Mouse (Mus musculus): ENCODE results near the gene Mul1. TPM values are rescaled to one million over a fixed set of nuclear protein-coding genes. Genes with fewer than 3 reads are reported as not detected.
A peak's percentile ranks its signal among the peaks of the same experiment; 100 is the strongest.

Gene Mul1
- polyA plus RNA-seq, 1 experiment from 2014 or later = 16.6 TPM

GRCm38 (mm10) chr4:138426778-138427705 lies 7.4 kb upstream of the Mul1 start:
- Histone ChIP-seq H3K9me3 (ENCODE audit: control insufficient read depth, low read length) (no peaks in the 10 kb centered on the region), H3K9ac (ENCODE audit: low read depth, low read length) (no peak overlapping the region), H3K4me3 (ENCODE audit: low read depth, low read length) (no peak overlapping the region), H3K4me2 (replicated peaks; ENCODE audit: low read depth, low read length) (0 out of 2 replicates have a peak overlapping the region, but pooled peaks have one; percentile 5), H3K27ac (ENCODE audit: low read depth, low read length) (no peak overlapping the region), H3K36me3 (ENCODE audit: control insufficient read depth, insufficient read depth, low read length) (no peaks in the 10 kb centered on the region), H3K27me3 (ENCODE audit: control insufficient read depth, insufficient read depth, low read length) (0 out of 2 replicates have a peak, but pooled peaks cover 2% of the 10 kb centered on the region), H3K4me1 (replicated peaks; ENCODE audit: control insufficient read depth, insufficient read depth, low read length) (no peaks in the 10 kb centered on the region)
- ATAC-seq (ENCODE audit: low FRiP score) (no peak), DNase-seq (ENCODE audit: low spot score) (peak; percentile 91)
- WGBS = 43% methylated on average over 22 of the region's 22 CpGs

GRCm38 (mm10) chr4:138429778-138430177 lies 4.7 kb upstream of the Mul1 start:
- Histone ChIP-seq H3K4me2 (replicated peaks; ENCODE audit: low read depth, low read length) (no peak overlapping the region), H3K27me3 (ENCODE audit: control insufficient read depth, insufficient read depth, low read length) (0 out of 2 replicates have a peak, but pooled peaks cover 2% of the 10 kb centered on the region), H3K9me3 (ENCODE audit: control insufficient read depth, low read length) (no peaks in the 10 kb centered on the region), H3K4me1 (replicated peaks; ENCODE audit: control insufficient read depth, insufficient read depth, low read length) (no peaks in the 10 kb centered on the region), H3K9ac (ENCODE audit: low read depth, low read length) (no peak overlapping the region), H3K4me3 (ENCODE audit: low read depth, low read length) (no peak overlapping the region), H3K36me3 (ENCODE audit: control insufficient read depth, insufficient read depth, low read length) (no peaks in the 10 kb centered on the region), H3K27ac (ENCODE audit: low read depth, low read length) (no peak overlapping the region)
- no peak for ATAC-seq (ENCODE audit: low FRiP score)
- WGBS = 39% methylated on average over 3 of the region's 3 CpGs
- DNase-seq (ENCODE audit: low spot score) = peak; percentile 56

- Histone ChIP-seq H3K27ac (ENCODE audit: low read depth, low read length) (no peak overlapping the region), H3K4me2 (replicated peaks; ENCODE audit: low read depth, low read length) (no peak overlapping the region), H3K9me3 (ENCODE audit: control insufficient read depth, low read length) (no peaks in the 10 kb centered on the region), H3K36me3 (ENCODE audit: control insufficient read depth, insufficient read depth, low read length) (no peaks in the 10 kb centered on the region), H3K9ac (ENCODE audit: low read depth, low read length) (no peak overlapping the region), H3K27me3 (ENCODE audit: control insufficient read depth, insufficient read depth, low read length) (0 out of 2 replicates have a peak, but pooled peaks cover 2% of the 10 kb centered on the region), H3K4me3 (ENCODE audit: low read depth, low read length) (no peak overlapping the region), H3K4me1 (replicated peaks; ENCODE audit: control insufficient read depth, insufficient read depth, low read length) (peaks cover 8% of the 10 kb centered on the region)
- no peak for DNase-seq (ENCODE audit: low spot score)
- ATAC-seq (ENCODE audit: low FRiP score) = no peak
- WGBS = 54% methylated on average over 8 of the region's 8 CpGs
Measured at GRCm38 (mm10) chr4:138431340-138431739, 3.1 kb upstream of the Mul1 start.

DNA sequence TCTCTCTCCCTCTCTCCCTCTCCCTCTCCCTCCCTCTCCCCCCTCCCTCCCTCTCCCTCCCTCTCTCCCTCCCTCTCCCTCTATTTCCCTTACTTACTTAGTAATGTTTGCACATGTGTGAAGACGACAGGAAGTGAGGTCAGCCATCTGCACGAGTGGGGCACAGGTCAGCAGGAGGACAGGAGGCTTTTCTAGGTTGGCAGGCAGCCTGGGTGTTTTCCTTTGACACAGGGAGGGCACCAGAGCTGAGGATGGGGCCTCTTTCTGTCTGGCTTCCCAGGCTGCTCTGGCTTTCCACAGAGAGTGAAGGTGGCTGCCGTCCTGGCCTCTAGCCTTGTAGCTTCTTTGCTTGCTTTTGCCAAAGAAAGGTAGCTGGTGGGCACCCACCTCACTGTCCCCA lies 5.6 kb downstream of the Mul1 start:
- DNase-seq (ENCODE audit: low spot score) (no peak), ATAC-seq (ENCODE audit: low FRiP score) (no peak)

GRCm38 (mm10) chr4:138444941-138445340 lies 10.5 kb downstream of the Mul1 start:
- Histone ChIP-seq H3K27me3 (ENCODE audit: control insufficient read depth, insufficient read depth, low read length) (no peaks in the 10 kb centered on the region), H3K4me1 (replicated peaks; ENCODE audit: control insufficient read depth, insufficient read depth, low read length) (peaks cover 7% of the 10 kb centered on the region; the same call in 1 of the 2 replicates)
- DNase-seq (ENCODE audit: low spot score) = no peak

More for the DNA sequence above, 5.6 kb downstream of the Mul1 start:
- Histone ChIP-seq H3K36me3 (ENCODE audit: control insufficient read depth, insufficient read depth, low read length) (peaks cover 18% of the 10 kb centered on the region), H3K4me2 (replicated peaks; ENCODE audit: low read depth, low read length) (no peak overlapping the region), H3K27ac (ENCODE audit: low read depth, low read length) (no peak overlapping the region), H3K27me3 (ENCODE audit: control insufficient read depth, insufficient read depth, low read length) (no peaks in the 10 kb centered on the region), H3K4me3 (ENCODE audit: low read depth, low read length) (no peak overlapping the region), H3K4me1 (replicated peaks; ENCODE audit: control insufficient read depth, insufficient read depth, low read length) (peaks cover 10% of the 10 kb centered on the region), H3K9ac (ENCODE audit: low read depth, low read length) (no peak overlapping the region), H3K9me3 (ENCODE audit: control insufficient read depth, low read length) (no peaks in the 10 kb centered on the region)
- WGBS = 78% methylated on average over 3 of the region's 3 CpGs

DNA sequence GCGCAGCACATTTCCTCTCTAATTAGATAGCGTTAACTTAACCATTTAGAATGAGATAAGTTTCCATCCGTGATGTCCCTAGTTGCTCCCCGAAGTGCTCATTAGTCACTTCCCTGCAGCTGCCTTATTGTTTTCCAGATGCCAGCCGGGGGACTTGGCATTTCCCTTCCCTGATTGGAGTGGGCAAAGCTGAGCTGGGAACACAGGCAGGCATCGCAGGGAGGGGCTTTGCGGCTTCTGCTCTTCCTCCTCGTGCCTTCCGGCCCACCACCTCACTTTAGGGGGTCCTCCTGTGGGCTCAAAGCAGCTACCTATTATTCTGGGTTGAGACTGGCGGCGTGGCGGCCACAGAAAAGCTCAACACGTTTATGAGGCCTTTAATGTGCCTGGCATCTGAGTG lies 12.5 kb downstream of the Mul1 start:
- H3K27ac ChIP-seq (ENCODE audit: low read depth, low read length) = no peak overlapping the region
- no peaks in the 10 kb centered on the region for H3K36me3 ChIP-seq (ENCODE audit: control insufficient read depth, insufficient read depth, low read length)
- no peak overlapping the region for H3K4me2 ChIP-seq (replicated peaks; ENCODE audit: low read depth, low read length)
- H3K4me1 ChIP-seq (replicated peaks; ENCODE audit: control insufficient read depth, insufficient read depth, low read length) = peaks cover 7% of the 10 kb centered on the region; the same call in 1 of the 2 replicates
- DNase-seq (ENCODE audit: low spot score) = no peak
- 27% methylated on average over 13 of the region's 13 CpGs for WGBS
- no peaks in the 10 kb centered on the region for H3K9me3 ChIP-seq (ENCODE audit: control insufficient read depth, low read length)
- no peak overlapping the region for H3K4me3 ChIP-seq (ENCODE audit: low read depth, low read length)
- no peak overlapping the region; the same call in 1 of the 2 replicates for H3K9ac ChIP-seq (ENCODE audit: low read depth, low read length)
- 0 out of 2 replicates have a peak, but pooled peaks have one; percentile 6 for ATAC-seq (ENCODE audit: low FRiP score)
- no peaks in the 10 kb centered on the region for H3K27me3 ChIP-seq (ENCODE audit: control insufficient read depth, insufficient read depth, low read length)

More at GRCm38 (mm10) chr4:138444941-138445340, 10.5 kb downstream of the Mul1 start:
- no peak for ATAC-seq (ENCODE audit: low FRiP score)
- 5% methylated on average over 5 of the region's 5 CpGs for WGBS
- Histone ChIP-seq H3K9ac (ENCODE audit: low read depth, low read length) (no peak overlapping the region), H3K27ac (ENCODE audit: low read depth, low read length) (no peak overlapping the region), H3K36me3 (ENCODE audit: control insufficient read depth, insufficient read depth, low read length) (no peaks in the 10 kb centered on the region), H3K4me2 (replicated peaks; ENCODE audit: low read depth, low read length) (no peak overlapping the region), H3K9me3 (ENCODE audit: control insufficient read depth, low read length) (no peaks in the 10 kb centered on the region), H3K4me3 (ENCODE audit: low read depth, low read length) (no peak overlapping the region)

- no peak overlapping the region for H3K4me2 ChIP-seq (replicated peaks; ENCODE audit: low read depth, low read length)
- peaks cover 7% of the 10 kb centered on the region; the same call in 1 of the 2 replicates for H3K4me1 ChIP-seq (replicated peaks; ENCODE audit: control insufficient read depth, insufficient read depth, low read length)
- no peaks in the 10 kb centered on the region for H3K36me3 ChIP-seq (ENCODE audit: control insufficient read depth, insufficient read depth, low read length)
- peak; percentile 73 for ATAC-seq (ENCODE audit: low FRiP score)
- peak; percentile 97 for DNase-seq (ENCODE audit: low spot score)
- H3K27me3 ChIP-seq (ENCODE audit: control insufficient read depth, insufficient read depth, low read length) = no peaks in the 10 kb centered on the region
- 1% methylated on average over 8 of the region's 8 CpGs for WGBS
- H3K4me3 ChIP-seq (ENCODE audit: low read depth, low read length) = no peak overlapping the region
- H3K27ac ChIP-seq (ENCODE audit: low read depth, low read length) = peak overlapping the region; percentile 56; the same call in 1 of the 2 replicates
- H3K9ac ChIP-seq (ENCODE audit: low read depth, low read length) = no peak overlapping the region
- H3K9me3 ChIP-seq (ENCODE audit: control insufficient read depth, low read length) = no peaks in the 10 kb centered on the region
Measured at GRCm38 (mm10) chr4:138447387-138447786, 12.9 kb downstream of the Mul1 start.

- Histone ChIP-seq H3K27me3 (ENCODE audit: control insufficient read depth, insufficient read depth, low read length) (no peaks in the 10 kb centered on the region), H3K9ac (ENCODE audit: low read depth, low read length) (no peak overlapping the region), H3K36me3 (ENCODE audit: control insufficient read depth, insufficient read depth, low read length) (no peaks in the 10 kb centered on the region), H3K27ac (ENCODE audit: low read depth, low read length) (peak overlapping the region; percentile 56; the same call in 1 of the 2 replicates), H3K4me2 (replicated peaks; ENCODE audit: low read depth, low read length) (no peak overlapping the region), H3K4me3 (ENCODE audit: low read depth, low read length) (no peak overlapping the region), H3K9me3 (ENCODE audit: control insufficient read depth, low read length) (no peaks in the 10 kb centered on the region), H3K4me1 (replicated peaks; ENCODE audit: control insufficient read depth, insufficient read depth, low read length) (peaks cover 7% of the 10 kb centered on the region; the same call in 1 of the 2 replicates)
- ATAC-seq (ENCODE audit: low FRiP score) (peak; percentile 52), DNase-seq (ENCODE audit: low spot score) (no peak)
- WGBS = 34% methylated on average over 15 of the region's 15 CpGs
Measured at GRCm38 (mm10) chr4:138447827-138448602, 13.5 kb downstream of the Mul1 start.
